Mouse (Mus musculus) kidney, embryonic 14.5 days (tissue): Measurements from ENCODE around the gene Sgtb. TPM values are rescaled to one million over a fixed set of nuclear protein-coding genes. Genes with fewer than 3 reads are reported as not detected.

ENCODE experiments used
- ATAC-seq: fragments of 200-750 bp; cut with Nextera tagmentation; 2 replicates; pipeline ENCODE4 v1.8.0; 2017; ENCODE audit warnings: moderate number of reproducible peaks, mild to moderate bottlenecking, moderate TSS enrichment, moderate library complexity; ENCODE audit not compliant: low FRiP score, low TSS enrichment
- H3K27ac ChIP-seq: fragments of 300-500 bp; sonication (generic); 2 replicates; pipeline ENCODE4 v1.5.1; 2014; ENCODE audit warnings: low read depth, mild to moderate bottlenecking, low read length, moderate library complexity, mixed read lengths
- H3K27me3 ChIP-seq: fragments of 300-500 bp; sonication (generic); 2 replicates; pipeline ENCODE4 v1.6.1; 2014; ENCODE audit warnings: mild to moderate bottlenecking, low read length; ENCODE audit not compliant: control insufficient read depth, insufficient read depth
- H3K36me3 ChIP-seq: fragments of 300-500 bp; sonication (generic); 2 replicates; pipeline ENCODE4 v1.6.1; 2014; ENCODE audit warnings: low read length, mixed read lengths; ENCODE audit not compliant: control insufficient read depth, insufficient read depth
- H3K4me1 ChIP-seq: fragments of 300-500 bp; sonication (generic); 2 replicates; pipeline ENCODE4 v1.6.1; 2014; ENCODE audit warnings: low read length, mixed read lengths; ENCODE audit not compliant: control insufficient read depth, insufficient read depth
- H3K4me2 ChIP-seq: fragments of 300-500 bp; sonication (generic); replicated peaks from 2 replicates; pipeline ENCODE4 v1.6.1; 2014; ENCODE audit warnings: low read depth, mild to moderate bottlenecking, low read length
- H3K4me3 ChIP-seq: fragments of 300-500 bp; sonication (generic); 2 replicates; pipeline ENCODE4 v1.5.1; 2014; ENCODE audit warnings: mild to moderate bottlenecking, low read length
- H3K9ac ChIP-seq: fragments of 300-500 bp; sonication (generic); 2 replicates; pipeline ENCODE4 v1.6.1; 2014; ENCODE audit warnings: low read depth, mild to moderate bottlenecking, low read length, moderate library complexity
- H3K9me3 ChIP-seq: fragments of 300-500 bp; sonication (generic); 2 replicates; pipeline ENCODE4 v1.6.1; 2016; ENCODE audit warnings: low read length; ENCODE audit not compliant: control insufficient read depth
- WGBS: fragments of 180-500 bp; shearing (Covaris S2); extraction: QIAGEN DNeasy Blood & Tissue Kit; methylation state at CpG from one replicate; pipeline ENCODE4 v1.1.7; 2014; 5-methylcytosine and 5-hydroxymethylcytosine counted together
- polyA plus RNA-seq: library from polyadenylated mRNA; unstranded; fragments of >200 nt; fragmentation: Nextera tagmentation; extraction: Ambion mirVana; gene quantifications from 2 replicates; pipeline ENCODE4 v1.2.1, GENCODE M21; 2014

Sgtb gene
- polyA plus RNA-seq, 1 experiment from 2014 or later: 6.1 TPM

GRCm38 (mm10) chr13:104074731-104075130 lies 34.8 kb upstream of the Sgtb start:
- WGBS: 74% methylated on average over 10 of the region's 10 CpGs
- Histone ChIP-seq H3K36me3 (peaks cover 7% of the 10 kb centered on the region; the same call in 1 of the 2 replicates), H3K4me3 (no peak overlapping the region), H3K4me2 (no peak overlapping the region), H3K27me3 (no peaks in the 10 kb centered on the region), H3K9me3 (no peaks in the 10 kb centered on the region), H3K27ac (no peak overlapping the region), H3K9ac (no peak overlapping the region), H3K4me1 (no peaks in the 10 kb centered on the region)
- ATAC-seq: no peak

- Histone ChIP-seq H3K9me3 (no peaks in the 10 kb centered on the region), H3K9ac (no peak overlapping the region), H3K36me3 (0 out of 2 replicates have a peak, but pooled peaks cover 4% of the 10 kb centered on the region), H3K4me1 (no peaks in the 10 kb centered on the region), H3K4me3 (no peak overlapping the region), H3K4me2 (no peak overlapping the region), H3K27me3 (no peaks in the 10 kb centered on the region), H3K27ac (no peak overlapping the region)
- 73% methylated on average over 6 of the region's 6 CpGs for WGBS
- no peak for ATAC-seq
Observed at GRCm38 (mm10) chr13:104076993-104077392, 32.5 kb upstream of the Sgtb start.

- Histone ChIP-seq H3K4me3 (no peak overlapping the region), H3K4me1 (no peaks in the 10 kb centered on the region), H3K4me2 (no peak overlapping the region), H3K27ac (no peak overlapping the region), H3K36me3 (no peaks in the 10 kb centered on the region), H3K9me3 (no peaks in the 10 kb centered on the region), H3K9ac (no peak overlapping the region), H3K27me3 (no peaks in the 10 kb centered on the region)
- WGBS: 78% methylated on average over 7 of the region's 7 CpGs
- ATAC-seq: no peak
Observed at GRCm38 (mm10) chr13:104082504-104082903, 27.0 kb upstream of the Sgtb start.

GRCm38 (mm10) chr13:104084600-104084999 lies 24.9 kb upstream of the Sgtb start:
- H3K4me1 ChIP-seq: no peaks in the 10 kb centered on the region
- no peak for ATAC-seq
- no peaks in the 10 kb centered on the region for H3K9me3 ChIP-seq
- H3K36me3 ChIP-seq: no peaks in the 10 kb centered on the region
- H3K4me2 ChIP-seq: no peak overlapping the region
- 89% methylated on average over 2 of the region's 2 CpGs for WGBS
- no peak overlapping the region for H3K9ac ChIP-seq
- no peak overlapping the region for H3K4me3 ChIP-seq
- no peak overlapping the region for H3K27ac ChIP-seq
- H3K27me3 ChIP-seq: no peaks in the 10 kb centered on the region

GRCm38 (mm10) chr13:104089387-104089786 lies 20.2 kb upstream of the Sgtb start:
- Histone ChIP-seq H3K4me2 (no peak overlapping the region), H3K9ac (no peak overlapping the region), H3K4me1 (no peaks in the 10 kb centered on the region), H3K9me3 (no peaks in the 10 kb centered on the region), H3K4me3 (no peak overlapping the region), H3K27ac (no peak overlapping the region), H3K36me3 (no peaks in the 10 kb centered on the region), H3K27me3 (no peaks in the 10 kb centered on the region)
- peak; percentile 82 for ATAC-seq
- 9% methylated on average over 1 of the region's 1 CpGs for WGBS

- Histone ChIP-seq H3K4me2 (no peak overlapping the region), H3K4me3 (no peak overlapping the region), H3K27me3 (no peaks in the 10 kb centered on the region), H3K9ac (no peak overlapping the region), H3K9me3 (no peaks in the 10 kb centered on the region), H3K4me1 (no peaks in the 10 kb centered on the region), H3K36me3 (no peaks in the 10 kb centered on the region), H3K27ac (no peak overlapping the region)
- 13% methylated on average over 1 of the region's 1 CpGs for WGBS
- ATAC-seq: no peak
Observed at GRCm38 (mm10) chr13:104091734-104092133, 17.8 kb upstream of the Sgtb start.

- Histone ChIP-seq H3K4me2 (no peak overlapping the region), H3K4me1 (no peaks in the 10 kb centered on the region), H3K27me3 (no peaks in the 10 kb centered on the region), H3K36me3 (no peaks in the 10 kb centered on the region), H3K27ac (no peak overlapping the region), H3K4me3 (no peak overlapping the region), H3K9me3 (no peaks in the 10 kb centered on the region), H3K9ac (no peak overlapping the region)
- no peak for ATAC-seq
- WGBS: 76% methylated on average over 11 of the region's 11 CpGs
Observed at GRCm38 (mm10) chr13:104094531-104095385, 14.8 kb upstream of the Sgtb start.

- no peak overlapping the region for H3K4me2 ChIP-seq
- H3K4me3 ChIP-seq: no peak overlapping the region
- no peaks in the 10 kb centered on the region for H3K27me3 ChIP-seq
- 78% methylated on average over 7 of the region's 7 CpGs for WGBS
- H3K36me3 ChIP-seq: no peaks in the 10 kb centered on the region
- ATAC-seq: no peak
- H3K27ac ChIP-seq: no peak overlapping the region
- no peaks in the 10 kb centered on the region for H3K4me1 ChIP-seq
- no peaks in the 10 kb centered on the region for H3K9me3 ChIP-seq
- H3K9ac ChIP-seq: no peak overlapping the region
Observed at GRCm38 (mm10) chr13:104095955-104096354, 13.6 kb upstream of the Sgtb start.

- Histone ChIP-seq H3K4me3 (no peak overlapping the region), H3K36me3 (no peaks in the 10 kb centered on the region), H3K9ac (no peak overlapping the region), H3K4me1 (no peaks in the 10 kb centered on the region), H3K4me2 (no peak overlapping the region), H3K27ac (no peak overlapping the region), H3K9me3 (no peaks in the 10 kb centered on the region), H3K27me3 (no peaks in the 10 kb centered on the region)
- WGBS: 95% methylated on average over 7 of the region's 7 CpGs
- ATAC-seq: no peak
Observed at GRCm38 (mm10) chr13:104097190-104097589, 12.4 kb upstream of the Sgtb start.
